Mouse (Mus musculus) common myeloid progenitor, adult 5-6 weeks (primary cell): ENCODE measurements at regions not wholly inside any gene's neighbourhood (a gene's known extent, or its start where the extent isn't known, plus 50 kb on each side); places are given as distances from the start of the nearest gene placed in this dataset.
"Not testable (repeated sequence)": the region's sequence is repeated elsewhere in the genome, so short reads cannot be mapped to it uniquely, and the experiment has no call there.

Experiments used
- ATAC-seq: replicated peaks from 2 replicates; pipeline ENCODE4 v1.8.0; 2016; ENCODE audit warnings: low read depth, mild to moderate bottlenecking, moderate TSS enrichment, inconsistent platforms; ENCODE audit not compliant: poor library complexity, severe bottlenecking

- no peak for ATAC-seq
Measured at GRCm38 (mm10) chr1:78588036-78588435, 69.6 kb upstream of the Acsl3 start.

GRCm38 (mm10) chr1:78588660-78589059, 69.0 kb upstream of the Acsl3 start:
- not testable (repeated sequence) for ATAC-seq

DNA sequence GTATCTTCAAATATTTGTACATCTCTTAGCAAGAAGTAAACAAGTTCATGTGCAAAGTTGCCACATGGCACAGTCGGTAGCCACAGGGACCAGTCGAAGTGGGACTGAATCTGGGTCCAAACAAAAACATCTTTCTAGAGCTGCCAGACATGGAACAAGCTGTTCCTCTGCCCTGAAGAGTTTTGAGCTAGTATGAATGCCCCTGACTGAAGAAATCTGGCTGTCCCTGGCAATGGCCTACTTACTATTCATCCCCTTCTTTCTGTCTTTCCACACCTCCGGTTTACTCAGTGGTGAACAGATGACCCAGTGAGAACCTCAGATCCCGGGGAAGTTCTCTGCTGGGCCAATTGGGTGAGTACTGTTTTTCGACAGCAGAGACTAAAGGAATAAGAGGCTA, 67.1 kb upstream of the Acsl3 start:
- ATAC-seq = no peak

GRCm38 (mm10) chr1:78593927-78594641, 63.5 kb upstream of the Acsl3 start:
- ATAC-seq = no peak

GRCm38 (mm10) chr1:78595521-78596139, 62.0 kb upstream of the Acsl3 start:
- ATAC-seq = 0 out of 2 replicates have a peak, but pooled peaks have one; percentile 18

GRCm38 (mm10) chr1:78598561-78598960, 59.1 kb upstream of the Acsl3 start:
- no peak for ATAC-seq

GRCm38 (mm10) chr1:78600666-78601065, 57.0 kb upstream of the Acsl3 start:
- no peak for ATAC-seq

DNA sequence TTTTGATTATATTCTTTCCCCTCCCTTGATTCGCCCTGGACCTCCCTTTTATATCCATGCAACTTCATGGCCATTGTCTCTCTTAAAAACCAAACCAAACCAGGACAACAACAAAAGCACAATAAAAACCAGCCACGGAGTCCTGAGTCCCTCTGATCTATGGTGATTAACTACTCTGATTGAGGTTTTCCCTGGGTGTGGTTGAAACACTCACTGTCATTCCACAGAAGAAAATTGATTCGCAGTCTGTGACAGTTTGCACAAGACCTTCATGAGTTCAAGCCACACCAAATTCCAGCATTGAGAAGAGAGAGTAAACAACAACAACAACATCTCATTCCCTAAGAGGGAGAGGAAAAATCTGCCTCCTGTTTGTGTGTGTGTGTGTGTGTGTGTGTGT, 56.1 kb upstream of the Acsl3 start:
- ATAC-seq = no peak

GRCm38 (mm10) chr1:78602039-78602438, 55.6 kb upstream of the Acsl3 start:
- ATAC-seq = no peak

- ATAC-seq = no peak
Measured at GRCm38 (mm10) chr1:78602885-78603284, 54.7 kb upstream of the Acsl3 start.

DNA sequence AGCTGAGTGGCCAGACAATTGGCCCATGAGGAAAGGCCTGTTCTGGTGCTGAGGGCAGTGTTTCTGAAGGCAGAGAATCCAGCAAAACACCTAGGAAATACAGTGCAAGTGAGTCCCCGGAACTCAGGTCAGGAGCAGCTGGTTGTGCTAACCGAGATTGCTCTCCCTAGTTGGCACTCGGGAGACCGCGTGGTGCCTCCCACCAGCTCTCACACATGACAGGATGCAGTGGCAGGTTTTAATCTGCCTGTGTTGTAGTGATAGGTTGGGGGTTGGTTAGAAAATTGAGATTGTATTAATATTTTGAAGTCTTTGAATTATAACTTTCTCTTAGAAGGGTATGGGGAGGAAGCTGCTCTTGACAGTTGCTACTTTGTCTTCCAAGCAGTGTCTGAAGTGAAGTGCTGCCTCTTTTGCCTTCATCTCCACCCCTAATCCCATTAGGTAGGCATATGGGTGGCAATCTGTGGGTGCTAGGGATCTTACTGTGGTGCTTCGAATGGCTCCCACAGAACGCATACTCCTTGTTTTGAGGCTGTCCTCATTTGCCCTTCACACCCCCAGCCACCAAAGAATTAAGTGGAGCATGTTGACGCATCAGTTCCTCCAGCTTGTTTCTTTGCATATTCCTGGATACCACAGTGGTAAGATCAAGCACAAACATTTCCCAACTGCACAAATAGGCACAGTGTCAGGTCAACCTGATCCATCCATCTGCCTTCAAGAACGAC, 52.6 kb upstream of the Acsl3 start:
- ATAC-seq = peak; percentile 83
